Mouse (Mus musculus): ENCODE measurements around the gene Antxr1. TPM values are rescaled to one million over a fixed set of nuclear protein-coding genes. Genes with fewer than 3 reads are reported as not detected.
A peak's percentile ranks its signal among the peaks of the same experiment; 100 is the strongest.

Gene Antxr1
- polyA plus RNA-seq, 2 experiments: 0.27 to 0.75 TPM

- Histone ChIP-seq H3K36me3 (replicated peaks; ENCODE audit: control insufficient read depth, insufficient read depth, low read depth) (no peaks in the 10 kb centered on the region), H3K27me3 (ENCODE audit: control insufficient read depth, insufficient read depth, low read length) (no peaks in the 10 kb centered on the region; the same call in 1 of the 2 replicates), H3K4me3 (ENCODE audit: insufficient read depth in 1 of 2, low read depth in 2 of 2, low read length in 2 of 2) (no peak overlapping the region), H3K9ac (replicated peaks) (no peak overlapping the region), H3K4me1 (replicated peaks; ENCODE audit: control insufficient read depth in 2 of 2, insufficient read depth in 2 of 2, low read length in 1 of 2) (no peaks in the 10 kb centered on the region), H3K9me3 (ENCODE audit: control insufficient read depth, low read length) (no peaks in the 10 kb centered on the region), H3K27ac (no peak overlapping the region), H3K4me2 (ENCODE audit: low read depth) (no peak overlapping the region)
- WGBS (ENCODE audit: insufficient replicate concordance): 61% methylated on average over 22 of the region's 22 CpGs
- DNase-seq (ENCODE audit: low read depth in 3 of 3, low spot score in 3 of 3) (no peak), ATAC-seq (ENCODE audit: insufficient read depth) (no peak)
- TF ChIP-seq CTCF (IDR thresholded peaks at IDR 0.05; ENCODE audit: low read depth) (no peak), EP300 (IDR thresholded peaks at IDR 0.05; ENCODE audit: low read depth) (no peak)
Observed at GRCm38 (mm10) chr6:87328265-87329173, 7.1 kb downstream of the Antxr1 start.

GRCm38 (mm10) chr6:87326932-87327331 lies 8.7 kb downstream of the Antxr1 start:
- WGBS (ENCODE audit: insufficient replicate concordance): 60% methylated on average over 2 of the region's 2 CpGs
- Histone ChIP-seq H3K27me3 (ENCODE audit: control insufficient read depth, insufficient read depth, low read length) (no peaks in the 10 kb centered on the region), H3K4me2 (ENCODE audit: low read depth) (no peak overlapping the region), H3K4me3 (ENCODE audit: insufficient read depth in 1 of 2, low read depth in 2 of 2, low read length in 2 of 2) (no peak overlapping the region), H3K9ac (replicated peaks) (no peak overlapping the region), H3K27ac (no peak overlapping the region), H3K4me1 (replicated peaks; ENCODE audit: control insufficient read depth in 2 of 2, insufficient read depth in 2 of 2, low read length in 1 of 2) (no peaks in the 10 kb centered on the region), H3K36me3 (replicated peaks; ENCODE audit: control insufficient read depth, insufficient read depth, low read depth) (no peaks in the 10 kb centered on the region), H3K9me3 (ENCODE audit: control insufficient read depth, low read length) (no peaks in the 10 kb centered on the region)
- ATAC-seq (ENCODE audit: insufficient read depth) (no peak), DNase-seq (ENCODE audit: low read depth in 3 of 3, low spot score in 3 of 3) (no peak)
- TF ChIP-seq CTCF (IDR thresholded peaks at IDR 0.05; ENCODE audit: low read depth) (no peak), EP300 (IDR thresholded peaks at IDR 0.05; ENCODE audit: low read depth) (no peak)

GRCm38 (mm10) chr6:87323381-87323780 lies 12.2 kb downstream of the Antxr1 start:
- no peak for ATAC-seq (ENCODE audit: insufficient read depth)
- H3K36me3 ChIP-seq (replicated peaks; ENCODE audit: control insufficient read depth, insufficient read depth, low read depth): no peaks in the 10 kb centered on the region
- no peaks in the 10 kb centered on the region; the same call in 1 of the 2 replicates for H3K27me3 ChIP-seq (ENCODE audit: control insufficient read depth, insufficient read depth, low read length)
- H3K9ac ChIP-seq (replicated peaks): no peak overlapping the region
- WGBS (ENCODE audit: insufficient replicate concordance): 53% methylated on average over 2 of the region's 2 CpGs
- H3K4me1 ChIP-seq (replicated peaks; ENCODE audit: control insufficient read depth in 2 of 2, insufficient read depth in 2 of 2, low read length in 1 of 2): no peaks in the 10 kb centered on the region
- TF ChIP-seq CTCF (IDR thresholded peaks at IDR 0.05; ENCODE audit: low read depth) (peak; percentile 67), EP300 (IDR thresholded peaks at IDR 0.05; ENCODE audit: low read depth) (no peak)
- H3K4me3 ChIP-seq (ENCODE audit: insufficient read depth in 1 of 2, low read depth in 2 of 2, low read length in 2 of 2): no peak overlapping the region
- peak in 1 of 3 experiments; percentile 16 for DNase-seq (ENCODE audit: low read depth in 3 of 3, low spot score in 3 of 3)
- H3K9me3 ChIP-seq (ENCODE audit: control insufficient read depth, low read length): no peaks in the 10 kb centered on the region
- no peak overlapping the region for H3K27ac ChIP-seq
- H3K4me2 ChIP-seq (ENCODE audit: low read depth): no peak overlapping the region

- no peaks in the 10 kb centered on the region for H3K9me3 ChIP-seq (ENCODE audit: control insufficient read depth, low read length)
- no peak for ATAC-seq (ENCODE audit: insufficient read depth)
- no peak for TF ChIP-seq CTCF (IDR thresholded peaks at IDR 0.05; ENCODE audit: low read depth)
- no peak for TF ChIP-seq EP300 (IDR thresholded peaks at IDR 0.05; ENCODE audit: low read depth)
Observed at GRCm38 (mm10) chr6:87318651-87319050, 17.0 kb downstream of the Antxr1 start.

GRCm38 (mm10) chr6:87316966-87317365 lies 18.7 kb downstream of the Antxr1 start:
- Histone ChIP-seq H3K36me3 (replicated peaks; ENCODE audit: control insufficient read depth, insufficient read depth, low read depth) (no peaks in the 10 kb centered on the region), H3K27ac (no peak overlapping the region), H3K4me2 (ENCODE audit: low read depth) (no peak overlapping the region), H3K4me1 (replicated peaks; ENCODE audit: control insufficient read depth in 2 of 2, insufficient read depth in 2 of 2, low read length in 1 of 2) (no peaks in the 10 kb centered on the region), H3K9me3 (ENCODE audit: control insufficient read depth, low read length) (no peaks in the 10 kb centered on the region), H3K9ac (replicated peaks) (no peak overlapping the region), H3K4me3 (ENCODE audit: insufficient read depth in 1 of 2, low read depth in 2 of 2, low read length in 2 of 2) (no peak overlapping the region), H3K27me3 (ENCODE audit: control insufficient read depth, insufficient read depth, low read length) (no peaks in the 10 kb centered on the region; the same call in 1 of the 2 replicates)
- TF ChIP-seq CTCF (IDR thresholded peaks at IDR 0.05; ENCODE audit: low read depth) (no peak), EP300 (IDR thresholded peaks at IDR 0.05; ENCODE audit: low read depth) (no peak)
- DNase-seq (ENCODE audit: low read depth in 3 of 3, low spot score in 3 of 3): no peak
- no peak for ATAC-seq (ENCODE audit: insufficient read depth)
- 76% methylated on average over 8 of the region's 8 CpGs for WGBS (ENCODE audit: insufficient replicate concordance)

More at GRCm38 (mm10) chr6:87318651-87319050, 17.0 kb downstream of the Antxr1 start:
- H3K9ac ChIP-seq (replicated peaks): no peak overlapping the region
- no peaks in the 10 kb centered on the region for H3K4me1 ChIP-seq (replicated peaks; ENCODE audit: control insufficient read depth in 2 of 2, insufficient read depth in 2 of 2, low read length in 1 of 2)
- H3K27ac ChIP-seq: no peak overlapping the region
- H3K4me3 ChIP-seq (ENCODE audit: insufficient read depth in 1 of 2, low read depth in 2 of 2, low read length in 2 of 2): no peak overlapping the region
- H3K4me2 ChIP-seq (ENCODE audit: low read depth): no peak overlapping the region
- H3K36me3 ChIP-seq (replicated peaks; ENCODE audit: control insufficient read depth, insufficient read depth, low read depth): no peaks in the 10 kb centered on the region
- no peaks in the 10 kb centered on the region; the same call in 1 of the 2 replicates for H3K27me3 ChIP-seq (ENCODE audit: control insufficient read depth, insufficient read depth, low read length)
- no peak for DNase-seq (ENCODE audit: low read depth in 3 of 3, low spot score in 3 of 3)
- WGBS (ENCODE audit: insufficient replicate concordance): 80% methylated on average over 7 of the region's 7 CpGs

Data from liver, embryonic 14.5 days (tissue).